Mouse (Mus musculus) layer of hippocampus, adult 2 months (tissue): ENCODE measurements around the gene Zbtb21. TPM values are rescaled to one million over a fixed set of nuclear protein-coding genes. Genes with fewer than 3 reads are reported as not detected.

Experiments used
- DNase-seq, 2 experiments: peaks; one replicate each; pipeline ENCODE4 v3.0.0; 2022; ENCODE audit warnings: low spot score in 2 of 2
- H3K27ac ChIP-seq: fragments of 200-600 bp; 2 replicates; pipeline ENCODE4 v1.8.1; 2022
- H3K4me3 ChIP-seq: fragments of 200-600 bp; 2 replicates; pipeline ENCODE4 v1.8.1; 2022; ENCODE audit warnings: mild to moderate bottlenecking
- CTCF ChIP-seq: fragments of 200-600 bp; conservative IDR thresholded peaks from 2 replicates; pipeline ENCODE4 v1.8.1; 2022; ENCODE audit warnings: antibody characterized with exemption, mild to moderate bottlenecking, moderate library complexity
- total RNA-seq, 2 experiments: library from RNA; stranded (reverse); gene quantifications; 2 replicates each; pipeline ENCODE4 v1.2.3; 2021

Zbtb21 gene
- total RNA-seq, 2 experiments from 2014 or later = 30.0 to 30.7 TPM

GRCm38 (mm10) chr16:97905449-97905991 lies 56.9 kb downstream of the Zbtb21 start:
- no peak overlapping the region for H3K4me3 ChIP-seq
- DNase-seq = no peak
- TF ChIP-seq CTCF = no peak
- no peak overlapping the region for H3K27ac ChIP-seq

DNA sequence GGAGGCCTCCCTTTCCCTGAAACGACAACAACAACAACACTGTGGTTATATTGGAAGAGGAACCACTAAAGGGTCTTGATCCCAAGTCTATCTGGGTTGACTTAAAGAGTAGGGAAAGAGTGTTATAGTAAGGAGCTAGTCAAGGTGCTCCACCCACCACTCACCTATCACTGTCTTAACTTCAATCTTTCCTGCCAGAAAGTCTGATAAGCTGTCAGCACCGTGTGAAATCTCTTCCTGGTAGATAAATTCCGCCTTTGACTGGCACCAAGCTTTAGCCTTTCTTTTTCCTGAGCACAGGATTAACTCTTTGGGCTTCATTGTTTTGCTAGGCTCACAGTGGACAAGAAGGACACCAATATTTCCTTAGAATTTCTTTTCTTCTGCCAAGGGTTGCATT lies 58.4 kb downstream of the Zbtb21 start:
- H3K4me3 ChIP-seq = no peak overlapping the region
- no peak overlapping the region for H3K27ac ChIP-seq
- DNase-seq = no peak
- no peak for TF ChIP-seq CTCF

- no peak for TF ChIP-seq CTCF
- H3K27ac ChIP-seq = no peak overlapping the region
- no peak overlapping the region for H3K4me3 ChIP-seq
- DNase-seq = no peak
Measured at GRCm38 (mm10) chr16:97897346-97898024, 64.9 kb downstream of the Zbtb21 start.

Other genes with a start within 250 kb of the Zbtb21 start
- gene Ripk4, start 198.8 kb downstream of the Zbtb21 start, total RNA-seq = under 1 TPM; 0.20 to 0.34 TPM
- 10 to 100 TPM; 19.4 to 25.3 TPM for gene Prdm15, start 110.8 kb downstream of the Zbtb21 start, total RNA-seq
- 10 to 100 TPM; 15.8 to 20.1 TPM for gene C2cd2, start within 50 bp of the Zbtb21 start, total RNA-seq
- gene B230307C23Rik, start 34.7 kb upstream of the Zbtb21 start, total RNA-seq = 10 to 100 TPM; 24.0 to 25.4 TPM
- 1 to 10 TPM; 7.3 to 8.9 TPM for gene A630089N07Rik, start 119.8 kb upstream of the Zbtb21 start, total RNA-seq